Mouse (Mus musculus): Measurements from ENCODE around the gene Col25a1.

DNA sequence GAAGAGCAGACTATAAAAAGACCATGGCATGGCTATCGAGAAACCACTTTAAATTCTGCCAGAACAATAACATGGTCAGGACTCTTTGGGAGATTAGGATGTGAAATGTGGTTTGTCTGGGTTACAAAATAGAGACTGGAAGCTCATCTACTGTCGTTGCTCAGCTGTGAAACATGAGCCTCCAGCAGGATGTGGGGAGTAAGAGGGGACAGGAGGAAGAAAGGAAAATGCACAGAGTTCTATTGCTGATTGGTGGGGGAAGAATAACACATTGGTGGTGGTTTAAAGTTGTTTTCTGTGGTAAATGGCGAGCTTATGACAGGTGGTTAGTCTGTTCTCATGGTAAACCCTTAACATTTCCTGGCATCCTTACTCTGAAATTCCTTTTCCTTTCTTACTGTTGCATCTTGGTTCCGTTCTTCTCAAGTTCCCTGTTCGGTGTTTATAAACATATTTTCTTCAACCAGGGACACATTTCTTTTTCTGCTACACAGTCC is 87.0 kb downstream of the Col25a1 start:
- TF ChIP-seq CTCF (IDR thresholded peaks at IDR 0.05; ENCODE audit: extremely low read depth, insufficient read depth, low read length) = no peak
- no peak for TF ChIP-seq POLR2A (IDR thresholded peaks at IDR 0.05; ENCODE audit: extremely low read depth, insufficient read depth, low read length)
